Comparison of ENCODE assay signal across 10 mouse cellular contexts in genomic region chr13:119709388-119710267, GRCm38 (mm10). TPM values are rescaled to one million over a fixed set of nuclear protein-coding genes. Genes with fewer than 3 reads are reported as not detected.
DNase-seq lines count a peak whose midpoint lies in the region; ATAC-seq and TF ChIP-seq lines count a peak whose summit lies in the region.
"Had no signal": no experiment of that assay in that cellular context is flagged by ENCODE, and none has a peak within 500 bp of the region (broad histone marks: within the 10 kb centered on the region; RNA-seq: fewer than 3 reads in every experiment).

No protein-coding gene starts in this region.

- no peak for TF ChIP-seq POLR2A in kidney, adult 2 months (IDR thresholded peaks at IDR 0.05; ENCODE audit: low read depth, low read length)
- no peak for TF ChIP-seq POLR2A in testis, adult 2 months (IDR thresholded peaks at IDR 0.05; ENCODE audit: control insufficient read depth, low read depth, low read length)
- TF ChIP-seq POLR2A in cerebellum, adult 2 months (IDR thresholded peaks at IDR 0.05; ENCODE audit: borderline replicate concordance, insufficient read depth, low read length): no peak

- H3K4me1 ChIP-seq in kidney, adult 2 months (ENCODE audit: control insufficient read depth, insufficient read depth, low read length): peaks cover 19% of the 10 kb centered on the region
- H3K4me1 ChIP-seq in testis, adult 2 months (ENCODE audit: control insufficient read depth, insufficient read depth, low read length): no peaks in the 10 kb centered on the region
- no peaks in the 10 kb centered on the region for H3K4me1 ChIP-seq in intestine, embryonic 15.5 days (replicated peaks)
- peaks cover 6% of the 10 kb centered on the region for H3K4me1 ChIP-seq in cerebellum, adult 2 months (ENCODE audit: control insufficient read depth, insufficient read depth, low read length)
- H3K4me1 ChIP-seq: forebrain, embryonic 10.5 days had no signal

- no peak for TF ChIP-seq CTCF in kidney, adult 2 months (conservative IDR thresholded peaks at IDR 0.05; ENCODE audit: insufficient read depth, insufficient read length, low read depth, low read length)
- TF ChIP-seq CTCF in testis, adult 2 months (IDR thresholded peaks at IDR 0.05; ENCODE audit: control insufficient read depth, insufficient read depth, insufficient replicate concordance, low read depth, low read length): no peak
- no peak for TF ChIP-seq CTCF in cerebellum, adult 2 months (IDR thresholded peaks at IDR 0.05; ENCODE audit: borderline replicate concordance, insufficient read depth, low read depth, low read length)

- no peaks in the 10 kb centered on the region for H3K27me3 ChIP-seq in kidney, adult 2 months (replicated peaks; ENCODE audit: control insufficient read depth, insufficient read depth, low read length)
- no peaks in the 10 kb centered on the region for H3K27me3 ChIP-seq in testis, adult 2 months (ENCODE audit: control insufficient read depth, insufficient read depth, low read length)
- H3K27me3 ChIP-seq in intestine, embryonic 15.5 days (replicated peaks): no peaks in the 10 kb centered on the region
- H3K27me3 ChIP-seq in cerebellum, adult 2 months (ENCODE audit: control insufficient read depth, insufficient read depth, low read length): no peaks in the 10 kb centered on the region

- ATAC-seq in intestine, embryonic 15.5 days: peak; percentile 46
- ATAC-seq: inflammation-experienced regulatory T-cells, adult 6 months had no signal

- peaks cover 9% of the 10 kb centered on the region for H3K36me3 ChIP-seq in kidney, adult 2 months (ENCODE audit: control insufficient read depth, insufficient read depth, low read length)
- H3K36me3 ChIP-seq in testis, adult 2 months (ENCODE audit: control insufficient read depth, insufficient read depth, low read length): no peaks in the 10 kb centered on the region
- peaks cover 20% of the 10 kb centered on the region for H3K36me3 ChIP-seq in intestine, embryonic 15.5 days

- H3K27ac ChIP-seq in kidney, adult 2 months (ENCODE audit: insufficient read depth, low read depth, low read length): peak overlapping the region; percentile 88
- H3K27ac ChIP-seq in testis, adult 2 months (ENCODE audit: control insufficient read depth, insufficient read depth, low read depth, low read length): 0 out of 2 replicates have a peak overlapping the region, but pooled peaks have one; percentile 6
- no peak overlapping the region for H3K27ac ChIP-seq in intestine, embryonic 15.5 days
- H3K27ac ChIP-seq in cerebellum, adult 2 months (ENCODE audit: insufficient read depth, low read length): no peak overlapping the region
- H3K27ac ChIP-seq: forebrain, embryonic 10.5 days had no signal

- 64% methylated on average over 8 of the region's 8 CpGs for WGBS in kidney, adult 2 months
- WGBS in intestine, embryonic 15.5 days: 85% methylated on average over 8 of the region's 8 CpGs
- WGBS in cerebellum, adult 2 months: 73% methylated on average over 8 of the region's 8 CpGs

- H3K9me3 ChIP-seq in intestine, embryonic 15.5 days: no peaks in the 10 kb centered on the region
- H3K9me3 ChIP-seq: forebrain, embryonic 10.5 days had no signal

- no peak for DNase-seq in kidney, adult 2 months
- no peak for DNase-seq in kidney, adult 18-20 months
- DNase-seq in testis, postnatal 10 days (ENCODE audit: low spot score): no peak
- no peak for DNase-seq in cerebellum, adult 2 months
- DNase-seq in left cerebral cortex, postnatal 4 days: no peak
- DNase-seq: retina, postnatal 1 day had no signal

- H3K4me2 ChIP-seq in intestine, embryonic 15.5 days (replicated peaks): no peak overlapping the region

- intact Hi-C loops in left cerebral cortex, postnatal 4 days (cut with DNase I): no loop called here

- H3K4me3 ChIP-seq in kidney, adult 2 months (ENCODE audit: insufficient read depth, low read depth, low read length): no peak overlapping the region
- H3K4me3 ChIP-seq in testis, adult 2 months (ENCODE audit: control insufficient read depth, low read depth, low read length): no peak overlapping the region
- no peak overlapping the region for H3K4me3 ChIP-seq in intestine, embryonic 15.5 days (replicated peaks)
- no peak overlapping the region for H3K4me3 ChIP-seq in cerebellum, adult 2 months (replicated peaks; ENCODE audit: insufficient read depth, low read depth, low read length)
- H3K4me3 ChIP-seq: forebrain, embryonic 10.5 days had no signal

- no peak overlapping the region for H3K9ac ChIP-seq in intestine, embryonic 15.5 days

RNA-seq across cellular contexts. Expression of gene Hmgcs1, which starts 19.4 kb away (rescaled TPM):
- polyA plus RNA-seq in kidney, adult 2 months (2012; rRNA removed): 67.5 and 86.3 TPM in 2 replicates
- polyA plus RNA-seq in testis, adult 2 months (2012; rRNA removed): 24.1 and 27.6 TPM in 2 replicates
- 235 and 254 TPM in 2 replicates for polyA plus RNA-seq in intestine, embryonic 15.5 days (2015; fragmentation: Nextera tagmentation; extraction: Ambion mirVana)
- 148 and 162 TPM in 2 replicates for polyA plus RNA-seq in cerebellum, adult 2 months (2012; rRNA removed)
- total RNA-seq in left cerebral cortex, postnatal 4 days (2021): 100 to 1,000 TPM; 814 to 887 TPM

RNA-seq across cellular contexts. Expression of gene Nim1k, which starts 46.1 kb away (rescaled TPM):
- 0.88 and 1.0 TPM in 2 replicates for polyA plus RNA-seq in kidney, adult 2 months (2012; rRNA removed)
- polyA plus RNA-seq in testis, adult 2 months (2012; rRNA removed): 1.8 and 2.2 TPM in 2 replicates
- polyA plus RNA-seq in intestine, embryonic 15.5 days (2015; fragmentation: Nextera tagmentation; extraction: Ambion mirVana): 0.54 and 0.63 TPM in 2 replicates
- polyA plus RNA-seq in cerebellum, adult 2 months (2012; rRNA removed): 4.3 and 4.7 TPM in 2 replicates
- 10 to 100 TPM; 11.6 to 12.3 TPM for total RNA-seq in left cerebral cortex, postnatal 4 days (2021)

Comparison
In these comparisons a context has a peak if more than half of its experiments do, and no peak if none do; other contexts are left out.
1. H3K27ac ChIP-seq: peak in kidney, adult 2 months (single experiment) and testis, adult 2 months (single experiment); none in intestine, embryonic 15.5 days (single experiment) and cerebellum, adult 2 months (single experiment).